Mouse (Mus musculus): ENCODE data around the gene Arhgef25. TPM values are rescaled to one million over a fixed set of nuclear protein-coding genes. Genes with fewer than 3 reads are reported as not detected.
"Not testable (repeated sequence)": the region's sequence is repeated elsewhere in the genome, so short reads cannot be mapped to it uniquely, and the experiment has no call there.

The Arhgef25 gene
- total RNA-seq, 4 experiments from 2014 or later: 8.1 to 13.4 (median 10.8) TPM

- no peak for DNase-seq (ENCODE audit: low spot score)
Measured at GRCm38 (mm10) chr10:127204589-127204988, 14.7 kb upstream of the Arhgef25 start.

DNA sequence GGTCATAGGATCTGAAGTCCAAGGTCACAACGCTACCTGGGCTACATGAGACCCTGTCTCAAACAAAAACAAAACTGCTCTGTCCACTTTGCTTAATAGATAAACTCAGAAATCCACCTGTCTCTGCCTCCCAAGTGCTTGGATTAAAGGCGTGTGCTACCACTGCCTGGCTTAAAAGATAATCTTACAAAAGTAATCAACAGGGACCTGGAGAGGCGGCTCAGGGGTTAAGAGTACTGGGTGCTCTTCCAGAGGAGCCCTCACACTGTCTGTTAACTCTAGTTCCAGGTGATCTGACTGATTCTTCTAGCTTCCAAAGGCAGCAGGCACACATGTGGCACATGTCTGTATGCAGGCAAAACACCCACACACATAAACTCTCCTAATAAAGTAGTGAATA is 13.2 kb upstream of the Arhgef25 start:
- no peak for DNase-seq (ENCODE audit: low spot score)

DNA sequence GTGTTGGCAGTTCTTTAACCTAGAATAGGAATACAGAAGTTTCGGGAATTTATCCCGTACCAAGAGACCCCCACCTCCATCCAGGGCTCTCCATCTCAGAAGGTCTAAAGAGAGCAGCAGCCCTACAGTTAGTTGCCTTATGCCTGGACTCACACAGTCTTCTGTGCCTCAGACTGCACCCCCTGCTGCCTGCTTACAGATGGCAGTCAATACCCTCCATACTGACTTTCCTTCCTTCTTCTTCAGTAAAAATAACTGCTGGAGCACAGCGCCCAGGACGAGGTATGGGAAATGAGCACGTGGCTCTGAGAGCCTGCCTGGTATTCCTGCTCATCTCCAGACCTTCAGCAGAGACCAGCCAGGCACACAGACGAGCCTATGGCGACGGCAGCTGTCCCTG is 10.4 kb upstream of the Arhgef25 start:
- no peak for DNase-seq (ENCODE audit: low spot score)

DNA sequence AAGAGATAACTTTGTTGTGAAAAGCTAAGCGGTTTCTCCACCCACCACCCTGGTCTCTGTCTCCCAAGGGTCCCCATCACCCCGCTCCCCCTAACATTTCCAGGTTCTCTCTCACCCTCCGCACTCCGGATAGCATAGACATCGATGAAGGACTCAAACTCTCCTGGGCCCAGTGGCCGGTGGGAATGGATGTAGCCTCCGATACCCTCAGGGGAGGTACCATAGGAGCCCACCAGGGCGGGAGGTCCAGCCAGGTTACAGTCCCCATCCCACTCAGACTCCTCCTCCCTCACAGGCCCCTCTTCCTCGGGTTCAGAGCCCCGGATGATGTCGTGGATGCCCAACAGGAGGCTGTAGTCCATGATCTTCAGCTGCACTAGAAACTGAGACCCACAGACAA is 9.6 kb upstream of the Arhgef25 start:
- no peak for DNase-seq (ENCODE audit: low spot score)

DNA sequence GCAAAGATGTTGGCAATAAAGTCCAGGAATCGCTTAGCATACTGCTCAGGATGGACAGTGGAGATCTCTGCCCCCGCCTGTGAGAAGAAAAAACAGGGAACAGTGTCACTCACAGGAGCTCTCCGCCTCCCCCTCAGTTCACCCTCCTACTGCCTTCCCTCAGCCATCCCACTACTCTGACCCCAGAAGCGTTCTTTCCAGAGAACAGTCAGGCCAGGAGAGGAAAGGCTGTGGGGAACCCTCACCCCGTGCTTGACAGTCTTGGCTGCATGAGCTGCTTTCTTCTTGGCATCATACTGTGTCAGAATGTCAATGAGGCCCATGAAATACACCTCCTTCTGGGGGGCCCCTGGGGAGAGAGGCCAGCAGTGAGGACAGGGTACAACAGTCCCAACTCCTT is 9.2 kb upstream of the Arhgef25 start:
- DNase-seq (ENCODE audit: low spot score): no peak

DNA sequence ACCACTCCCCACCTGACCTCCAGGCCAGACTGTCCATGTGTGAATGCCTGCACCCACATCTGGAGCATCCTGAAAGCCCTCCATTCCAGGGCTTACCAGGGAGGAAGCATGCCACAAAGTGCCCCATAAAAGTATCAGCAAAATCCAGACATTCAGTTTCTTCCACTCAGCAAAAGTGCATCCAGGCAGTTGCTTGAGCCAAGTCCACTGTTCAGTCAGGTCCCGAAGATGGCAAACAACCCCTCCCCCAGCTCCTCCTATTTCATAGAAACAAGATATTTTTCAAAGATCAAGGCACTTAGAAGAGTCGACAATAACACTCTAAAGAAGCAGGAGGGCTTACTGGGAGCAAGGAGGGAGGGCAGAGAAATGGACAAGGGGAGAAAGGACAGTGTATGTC is 8.6 kb upstream of the Arhgef25 start:
- DNase-seq (ENCODE audit: low spot score): no peak

DNA sequence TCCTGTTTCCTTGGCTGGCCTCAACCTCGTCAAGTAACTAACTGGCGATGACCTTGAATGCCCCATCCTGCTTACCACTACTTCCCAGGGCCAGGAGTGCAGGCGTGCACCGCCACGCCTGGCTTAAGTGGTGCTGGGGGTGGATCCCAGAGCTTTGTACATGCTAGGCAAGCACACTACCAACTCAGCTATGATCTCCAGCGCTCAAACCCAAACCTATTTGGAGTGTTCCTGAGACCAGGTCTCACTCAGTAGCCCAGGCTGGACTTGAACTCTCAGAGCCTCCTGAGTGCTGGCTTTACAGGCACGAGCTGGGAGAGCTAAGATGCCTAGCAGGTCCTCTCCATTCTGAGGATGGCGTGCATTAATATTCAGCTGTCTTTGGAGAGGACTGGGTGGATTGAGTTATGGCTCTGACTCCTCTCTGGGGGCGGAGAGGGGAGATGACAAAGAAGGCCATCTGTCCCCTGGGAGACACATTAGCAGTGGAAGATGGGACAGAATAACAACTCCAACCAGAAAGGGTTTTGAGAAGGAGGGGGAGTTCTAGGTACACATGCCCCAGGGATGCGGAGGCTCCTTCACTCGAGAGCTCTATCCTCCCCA is 7.7 kb upstream of the Arhgef25 start:
- no peak for DNase-seq (ENCODE audit: low spot score)

GRCm38 (mm10) chr10:127197104-127197503 is 7.2 kb upstream of the Arhgef25 start:
- no peak for DNase-seq (ENCODE audit: low spot score)

DNA sequence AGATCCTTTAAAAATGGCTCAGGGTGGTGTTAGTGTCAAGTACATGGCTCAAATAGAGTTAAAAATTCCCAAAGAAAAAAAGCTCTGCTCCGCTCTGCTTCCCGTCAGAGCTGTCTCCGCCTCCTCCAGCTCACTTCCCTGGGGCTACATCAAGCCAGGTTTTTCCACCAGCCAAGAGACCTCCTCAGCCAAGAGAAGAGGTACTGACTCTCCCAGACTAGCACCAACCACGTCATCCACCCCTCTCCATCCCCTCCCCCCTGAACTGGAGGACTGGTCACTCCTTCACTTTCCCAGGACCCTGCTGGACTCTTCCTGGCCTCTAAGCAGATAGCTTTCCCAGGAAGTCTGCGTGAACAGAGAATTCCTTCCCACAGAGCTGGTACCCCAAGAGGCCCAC is 6.5 kb upstream of the Arhgef25 start:
- peak; percentile 82 for DNase-seq (ENCODE audit: low spot score)

DNA sequence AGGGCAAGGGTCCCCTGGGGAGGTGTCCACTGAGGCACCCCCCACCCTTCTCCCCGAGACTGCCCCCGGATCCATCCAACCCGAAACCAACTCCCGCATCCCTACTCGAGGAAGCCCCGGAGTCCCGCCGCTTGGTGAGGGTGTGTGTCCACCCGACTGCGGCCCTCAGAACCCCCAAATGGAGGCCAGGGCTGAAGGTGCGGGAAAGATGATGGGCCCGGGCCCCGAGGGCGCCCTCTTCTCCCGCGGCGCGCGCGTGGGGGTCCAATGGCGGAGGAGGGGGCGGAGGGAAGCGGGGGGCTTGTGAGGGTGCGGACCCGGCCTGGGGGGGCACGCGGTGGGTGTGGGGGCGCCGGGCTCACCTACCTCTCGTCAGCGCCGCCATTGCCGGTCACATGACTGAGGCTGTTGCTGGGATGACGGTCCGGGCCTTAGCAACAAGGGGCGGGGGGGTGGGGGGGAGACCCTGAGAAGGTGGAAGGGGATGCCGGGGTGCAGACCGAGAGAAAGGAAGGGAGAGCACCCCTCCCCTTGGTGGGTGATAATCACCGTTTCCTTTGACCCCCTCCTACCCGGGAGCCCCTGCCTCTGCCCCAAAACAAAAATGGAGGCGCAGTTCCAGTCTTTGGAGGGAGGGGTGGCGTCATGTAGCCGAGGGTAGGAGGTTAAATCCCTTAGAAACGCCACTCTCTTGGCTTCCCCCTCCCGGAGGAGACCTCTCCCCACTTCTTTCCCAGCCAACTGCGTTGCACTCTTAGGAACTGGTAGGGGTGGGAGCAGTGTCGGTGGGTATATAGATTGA is 5.6 kb upstream of the Arhgef25 start, which contains the start of gene Dtx3:
Gene Dtx3, minus strand, starts transcription at position 401 of the 802 bp plus-strand sequence.
- DNase-seq (ENCODE audit: low spot score): no peak

GRCm38 (mm10) chr10:127194428-127195327 is 4.8 kb upstream of the Arhgef25 start:
- DNase-seq (ENCODE audit: low spot score): peak; percentile 66

DNA sequence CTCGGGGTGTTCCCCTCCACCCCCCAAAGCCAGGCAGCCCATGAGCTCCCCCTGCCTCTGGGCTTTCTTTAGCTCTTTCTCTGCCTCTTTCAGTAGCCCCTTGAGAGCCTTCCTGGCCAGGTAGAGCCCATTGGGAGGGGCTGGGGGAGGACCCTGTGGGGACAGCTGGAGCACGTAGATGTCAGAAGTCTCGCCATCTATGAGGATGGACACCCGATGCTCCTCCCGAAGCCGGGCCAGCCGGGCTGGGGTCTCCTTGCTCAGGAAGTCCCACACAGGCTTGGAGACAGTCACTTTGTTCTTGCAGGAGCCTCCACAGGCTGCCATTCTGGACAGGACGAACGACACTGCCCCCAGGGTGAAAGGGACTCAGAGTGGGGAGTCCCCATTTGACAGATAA is 3.1 kb upstream of the Arhgef25 start:
- DNase-seq (ENCODE audit: low spot score): no peak

- not testable (repeated sequence) for DNase-seq (ENCODE audit: low spot score)
Measured at GRCm38 (mm10) chr10:127192057-127192328, 2.1 kb upstream of the Arhgef25 start.

DNA sequence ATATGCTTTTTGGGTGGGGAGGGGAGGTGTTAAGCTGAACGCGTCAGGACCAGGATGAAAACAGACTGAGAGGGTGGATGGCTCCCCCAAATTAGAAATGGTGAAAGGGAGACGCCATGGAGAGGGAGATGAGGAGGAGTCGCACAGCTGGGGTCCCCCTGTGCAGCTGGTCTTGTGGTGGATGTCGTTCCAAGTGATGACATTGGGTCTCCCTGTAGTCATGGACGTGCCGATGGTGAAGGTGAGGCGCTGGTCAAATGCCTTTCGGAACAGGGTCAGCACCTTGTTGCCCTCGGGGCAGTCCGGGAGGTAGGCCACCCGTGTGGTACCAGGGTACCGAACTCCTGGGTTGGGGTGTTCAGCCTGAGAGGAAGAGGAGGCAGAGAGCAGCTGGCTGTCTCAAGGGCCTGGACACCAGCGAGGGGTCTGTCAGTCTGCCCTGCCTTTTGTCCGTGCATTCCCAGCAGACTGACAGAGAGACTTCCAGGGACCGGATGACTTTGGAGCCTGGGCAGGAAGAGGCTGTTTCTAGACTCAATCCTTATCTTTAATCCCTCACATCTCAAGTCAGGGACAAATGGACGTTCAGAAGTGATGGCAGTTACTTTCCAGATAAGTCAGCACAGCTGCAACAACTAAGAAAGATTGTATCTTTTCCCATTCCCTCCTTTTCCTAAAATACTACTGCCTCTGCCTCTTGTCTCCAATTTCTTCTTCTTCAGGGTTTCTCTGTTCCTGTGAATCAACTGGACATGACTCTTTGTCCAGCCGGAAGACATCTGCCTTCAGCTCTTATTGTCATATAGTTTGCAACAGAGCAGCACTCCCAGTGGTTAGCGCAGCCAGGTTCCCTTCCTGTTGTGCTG is 1.5 kb upstream of the Arhgef25 start:
- DNase-seq (ENCODE audit: low spot score): no peak

DNA sequence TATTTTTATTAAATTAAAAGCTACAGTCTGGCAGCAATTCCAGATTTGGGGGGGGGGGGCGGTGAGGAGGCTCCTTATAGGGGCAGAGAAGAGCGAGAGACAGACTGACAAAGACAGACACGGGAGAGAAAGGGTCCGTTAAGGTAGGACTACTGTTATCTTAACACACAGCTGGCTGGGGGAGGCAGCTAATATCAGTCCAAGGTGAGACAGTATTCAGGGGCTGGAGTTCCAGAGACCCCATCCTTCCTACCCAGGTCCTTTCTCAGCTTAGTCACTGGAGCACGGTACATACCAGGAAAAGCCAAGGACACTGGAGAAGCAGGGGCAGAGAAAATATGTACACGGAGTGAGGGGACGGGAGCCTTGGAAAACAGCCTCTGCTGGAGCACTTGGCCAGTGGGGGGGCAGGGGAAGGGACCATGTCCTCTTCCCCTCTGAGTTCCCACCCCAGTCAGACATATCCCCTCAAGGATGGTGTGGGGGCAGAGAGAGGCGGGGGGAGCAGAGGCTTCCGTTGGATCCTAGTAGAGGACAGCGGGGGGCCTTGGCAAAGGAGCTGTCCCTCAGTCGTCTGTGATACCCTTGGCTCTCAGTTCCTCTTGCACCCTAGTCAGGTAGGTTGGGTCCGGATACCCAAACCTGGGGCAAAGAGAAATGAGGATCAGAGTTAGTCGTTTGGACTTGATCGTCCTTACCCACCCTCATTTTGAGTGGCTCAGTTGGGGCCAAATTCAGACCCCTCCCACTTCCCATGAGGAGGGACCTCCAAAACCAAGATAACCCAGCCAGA is 711 bp upstream of the Arhgef25 start:
- no peak for DNase-seq (ENCODE audit: low spot score)

DNA sequence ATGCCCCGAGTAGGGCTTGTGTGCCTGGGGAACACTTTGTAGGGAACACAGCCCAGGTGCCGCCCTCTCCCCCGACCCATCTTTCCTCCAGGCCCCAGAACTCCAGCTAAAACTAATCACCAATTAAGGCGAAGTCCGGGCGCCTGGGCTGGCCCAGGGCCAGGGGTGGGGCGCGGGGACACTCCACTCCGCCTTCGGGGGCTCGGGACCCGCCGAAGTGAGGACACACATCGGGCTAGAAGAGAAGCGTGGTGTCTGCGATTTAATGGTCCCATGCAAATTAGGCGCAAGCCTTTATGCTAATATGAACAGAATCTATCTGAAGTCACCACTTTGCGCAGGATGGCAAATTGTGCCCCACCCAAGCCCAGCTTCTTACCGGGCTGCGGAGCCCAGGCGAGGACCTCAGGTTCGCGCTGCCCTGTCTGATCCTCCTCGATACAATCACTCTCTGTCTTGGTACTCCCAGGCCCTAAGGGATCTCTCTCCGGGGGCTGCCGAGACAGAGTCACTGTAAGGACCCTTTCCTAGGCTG is 700 bp downstream of the Arhgef25 start:
- DNase-seq (ENCODE audit: low spot score): no peak

- DNase-seq (ENCODE audit: low spot score): no peak
Measured at GRCm38 (mm10) chr10:127188465-127189115, 1.3 kb downstream of the Arhgef25 start.

- DNase-seq (ENCODE audit: low spot score): no peak
Measured at GRCm38 (mm10) chr10:127188079-127188453, 1.8 kb downstream of the Arhgef25 start.

- no peak for DNase-seq (ENCODE audit: low spot score)
Measured at GRCm38 (mm10) chr10:127187371-127188078, 2.4 kb downstream of the Arhgef25 start.

Data from heart, adult 8-10 months (tissue).